8 mouse cellular contexts compared by ENCODE assay signal in genomic region chr3:33800513-33800820, GRCm38 (mm10). TPM values are rescaled to one million over a fixed set of nuclear protein-coding genes. Genes with fewer than 3 reads are reported as not detected.
DNase-seq lines count a peak whose midpoint lies in the region; ATAC-seq and TF ChIP-seq lines count a peak whose summit lies in the region.

No protein-coding gene starts in this region.

- ATAC-seq in lung, postnatal 0 days, result no peak
- no peak for ATAC-seq in embryonic facial prominence, embryonic 12.5 days (ENCODE audit: insufficient number of reproducible peaks, insufficient read depth, low FRiP score, low TSS enrichment)

- no peaks in the 10 kb centered on the region for H3K4me1 ChIP-seq in lung, postnatal 0 days (ENCODE audit: insufficient read depth, low read depth, low read length)
- peaks cover 7% of the 10 kb centered on the region for H3K4me1 ChIP-seq in embryonic facial prominence, embryonic 12.5 days
- H3K4me1 ChIP-seq in limb, embryonic 10.5 days, result peaks cover 7% of the 10 kb centered on the region
- H3K4me1 ChIP-seq in small intestine, adult 2 months (ENCODE audit: control insufficient read depth, insufficient read depth, insufficient read length, low read length), result 0 out of 2 replicates have a peak, but pooled peaks cover 1% of the 10 kb centered on the region

- H3K4me3 ChIP-seq in lung, postnatal 0 days (ENCODE audit: low read depth, low read length), result peak overlapping the region; percentile 95
- H3K4me3 ChIP-seq in embryonic facial prominence, embryonic 12.5 days, result peak overlapping the region; percentile 96
- peak overlapping the region; percentile 97 for H3K4me3 ChIP-seq in limb, embryonic 10.5 days
- peak overlapping the region; percentile 83 for H3K4me3 ChIP-seq in small intestine, adult 2 months (ENCODE audit: low read depth, low read length)

- H3K36me3 ChIP-seq in lung, postnatal 0 days (ENCODE audit: insufficient read depth, low read length), result peaks cover 7% of the 10 kb centered on the region
- H3K36me3 ChIP-seq in embryonic facial prominence, embryonic 12.5 days, result peaks cover 10% of the 10 kb centered on the region; the same call in 1 of the 2 replicates
- peaks cover 28% of the 10 kb centered on the region for H3K36me3 ChIP-seq in limb, embryonic 10.5 days
- H3K36me3 ChIP-seq in small intestine, adult 2 months (ENCODE audit: control insufficient read depth, insufficient read depth, low read length), result peaks cover 13% of the 10 kb centered on the region

- no peak for TF ChIP-seq EP300 in lung, postnatal 0 days (IDR thresholded peaks at IDR 0.05)

- no peaks in the 10 kb centered on the region for H3K27me3 ChIP-seq in lung, postnatal 0 days (replicated peaks; ENCODE audit: insufficient read depth, low read length)
- H3K27me3 ChIP-seq in embryonic facial prominence, embryonic 12.5 days, result no peaks in the 10 kb centered on the region
- H3K27me3 ChIP-seq in limb, embryonic 10.5 days (ENCODE audit: low read depth, poor library complexity, severe bottlenecking), result no peaks in the 10 kb centered on the region
- no peaks in the 10 kb centered on the region for H3K27me3 ChIP-seq in small intestine, adult 2 months (ENCODE audit: control insufficient read depth, insufficient read depth, low read length)

- H3K9me3 ChIP-seq in lung, postnatal 0 days (ENCODE audit: low read length), result no peaks in the 10 kb centered on the region
- no peaks in the 10 kb centered on the region for H3K9me3 ChIP-seq in embryonic facial prominence, embryonic 12.5 days
- no peaks in the 10 kb centered on the region for H3K9me3 ChIP-seq in limb, embryonic 10.5 days (replicated peaks)

- H3K9ac ChIP-seq in lung, postnatal 0 days (replicated peaks; ENCODE audit: low read depth), result peak overlapping the region; percentile 90
- H3K9ac ChIP-seq in embryonic facial prominence, embryonic 12.5 days, result peak overlapping the region; percentile 96

- WGBS in lung, postnatal 0 days, result 0% methylated on average over 16 of the region's 16 CpGs
- 2% methylated on average over 16 of the region's 16 CpGs for WGBS in embryonic facial prominence, embryonic 12.5 days
- whole genome bisulfite sequencing in limb, embryonic 10.5 days, result under 1% methylated on average over 16 of the region's 16 CpGs
- WGBS in small intestine, adult 2 months, result under 1% methylated on average over 16 of the region's 16 CpGs

- H3K27ac ChIP-seq in lung, postnatal 0 days (ENCODE audit: low read length), result peak overlapping the region; percentile 99
- peak overlapping the region; percentile 95 for H3K27ac ChIP-seq in embryonic facial prominence, embryonic 12.5 days
- H3K27ac ChIP-seq in limb, embryonic 10.5 days, result peak overlapping the region; percentile 97
- peak overlapping the region; percentile 77 for H3K27ac ChIP-seq in small intestine, adult 2 months (ENCODE audit: insufficient read depth, low read depth, low read length)

- no peak for TF ChIP-seq POLR2A in small intestine, adult 2 months (IDR thresholded peaks at IDR 0.05; ENCODE audit: low read depth, low read length)

- DNase-seq in lung, postnatal 0 days (ENCODE audit: low spot score), result peak; percentile 53
- DNase-seq in lung, postnatal 4 days, result no peak
- DNase-seq in limb, embryonic 10.5 days (ENCODE audit: low spot score), result no peak
- DNase-seq in spleen, postnatal 10 days (ENCODE audit: low spot score in 2 of 2), result no peak
- no peak for DNase-seq in gastrocnemius, postnatal 25 days
- DNase-seq in adrenal gland, postnatal 14 days, result no peak

- TF ChIP-seq CTCF in lung, postnatal 0 days (IDR thresholded peaks at IDR 0.05), result no peak
- TF ChIP-seq CTCF in small intestine, adult 2 months (IDR thresholded peaks at IDR 0.05; ENCODE audit: extremely low read depth, insufficient read length, insufficient replicate concordance, low read depth, low read length), result no peak

- H3K4me2 ChIP-seq in lung, postnatal 0 days (replicated peaks; ENCODE audit: low read depth, low read length), result peak overlapping the region; percentile 66
- peak overlapping the region; percentile 58 for H3K4me2 ChIP-seq in embryonic facial prominence, embryonic 12.5 days (replicated peaks)

RNA-seq across cellular contexts. Expression of gene Ttc14, which starts 0.8 kb away (rescaled TPM):
- polyA plus RNA-seq in lung, postnatal 0 days (2015; fragmentation: Nextera tagmentation; extraction: Ambion mirVana), result 47.5 and 57.9 TPM in 2 replicates
- polyA plus RNA-seq in embryonic facial prominence, embryonic 12.5 days (2016; fragmentation: Nextera tagmentation; extraction: Ambion mirVana), result 79.5 and 89.6 TPM in 2 replicates
- 50.4 and 60.3 TPM in 2 replicates for polyA plus RNA-seq in limb, embryonic 10.5 days (2016; fragmentation: Nextera tagmentation; extraction: Ambion mirVana)
- 13.3 and 20.1 TPM in 2 replicates for polyA plus RNA-seq in small intestine, adult 2 months (2012; rRNA removed)
- 10 to 100 TPM; 10.3 to 11.7 TPM for total RNA-seq in gastrocnemius, postnatal 25 days (2021)
- total RNA-seq in adrenal gland, postnatal 14 days (2021), result 44.0 and 53.1 TPM in 2 replicates

RNA-seq across cellular contexts. Expression of gene Ccdc39, which starts 43.6 kb away (rescaled TPM):
- 6.4 and 10.8 TPM in 2 replicates for polyA plus RNA-seq in lung, postnatal 0 days (2015; fragmentation: Nextera tagmentation; extraction: Ambion mirVana)
- polyA plus RNA-seq in embryonic facial prominence, embryonic 12.5 days (2016; fragmentation: Nextera tagmentation; extraction: Ambion mirVana), result 5.7 and 5.9 TPM in 2 replicates
- 4.3 and 5.4 TPM in 2 replicates for polyA plus RNA-seq in limb, embryonic 10.5 days (2016; fragmentation: Nextera tagmentation; extraction: Ambion mirVana)
- polyA plus RNA-seq in small intestine, adult 2 months (2012; rRNA removed), result not detected in 2 replicates
- total RNA-seq in gastrocnemius, postnatal 25 days (2021), result not detected
- 0.85 and 1.4 TPM in 2 replicates for total RNA-seq in adrenal gland, postnatal 14 days (2021)
